Mouse (Mus musculus) liver, embryonic 14.5 days (tissue): ENCODE measurements around the gene Mknk1. TPM values are rescaled to one million over a fixed set of nuclear protein-coding genes. Genes with fewer than 3 reads are reported as not detected.

ENCODE experiments used
- ATAC-seq: fragments of 200-750 bp; cut with Nextera tagmentation; 2 replicates; pipeline ENCODE4 v1.8.0; 2017; ENCODE audit warnings: moderate number of reproducible peaks, mild to moderate bottlenecking, moderate library complexity; ENCODE audit not compliant: insufficient read depth
- DNase-seq, 3 experiments: peaks; one replicate each; pipeline ENCODE4 v3.0.0-alpha.2; 2012 to 2013; ENCODE audit warnings: low read depth in 3 of 3, low spot score in 3 of 3
- H3K27ac ChIP-seq: fragments of 300-500 bp; sonication (generic); 2 replicates; pipeline ENCODE4 v1.5.1; 2014; ENCODE audit warnings: moderate library complexity, mild to moderate bottlenecking, control low read depth, inconsistent platforms
- H3K27me3 ChIP-seq: fragments of 300-500 bp; sonication (generic); 2 replicates; pipeline ENCODE4 v1.6.1; 2014; ENCODE audit warnings: mild to moderate bottlenecking, low read length, moderate library complexity; ENCODE audit not compliant: control insufficient read depth, insufficient read depth
- H3K36me3 ChIP-seq: fragments of 300-500 bp; sonication (generic); replicated peaks from 2 replicates; pipeline ENCODE4 v1.6.1; 2014; ENCODE audit warnings: low read depth; ENCODE audit not compliant: control insufficient read depth, insufficient read depth
- H3K4me1 ChIP-seq, 2 experiments: fragments of 200-500 bp in 1 of 2; fragments of 300-500 bp in 1 of 2; sonication (generic) in 1 of 2; replicated peaks; 2 replicates each; pipeline ENCODE4 v1.6.1; 2012 to 2014; ENCODE audit warnings: antibody characterized with exemption in 1 of 2, inconsistent platforms in 1 of 2, low read length in 1 of 2; ENCODE audit not compliant: control insufficient read depth in 2 of 2, insufficient read depth in 2 of 2
- H3K4me2 ChIP-seq: fragments of 300-500 bp; sonication (generic); 2 replicates; pipeline ENCODE4 v1.6.1; 2014; ENCODE audit warnings: low read depth, mild to moderate bottlenecking, control low read depth, moderate library complexity
- H3K4me3 ChIP-seq, 2 experiments: fragments of 200-500 bp in 1 of 2; fragments of 300-500 bp in 1 of 2; sonication (generic) in 1 of 2; 2 replicates each; pipeline ENCODE4 v1.5.1; 2012 to 2014; ENCODE audit warnings: low read depth in 2 of 2, low read length in 2 of 2, mild to moderate bottlenecking in 2 of 2, control low read depth in 1 of 2, inconsistent platforms in 1 of 2, moderate library complexity in 1 of 2; ENCODE audit not compliant: insufficient read depth in 1 of 2
- H3K9ac ChIP-seq: fragments of 300-500 bp; sonication (generic); replicated peaks from 2 replicates; pipeline ENCODE4 v1.6.1; 2014; ENCODE audit warnings: mild to moderate bottlenecking, control low read depth, moderate library complexity
- H3K9me3 ChIP-seq: fragments of 300-500 bp; sonication (generic); 2 replicates; pipeline ENCODE4 v1.6.1; 2016; ENCODE audit warnings: low read length, mixed read lengths; ENCODE audit not compliant: control insufficient read depth
- CTCF ChIP-seq: IDR thresholded peaks from 2 replicates; pipeline ENCODE4 v1.5.1; 2016; ENCODE audit warnings: antibody characterized with exemption, low read depth, control low read depth
- EP300 ChIP-seq: IDR thresholded peaks from 2 replicates; pipeline ENCODE4 v1.6.1; 2016; ENCODE audit warnings: antibody characterized with exemption, low read depth
- WGBS: fragments of 180-500 bp; shearing (Covaris S2); extraction: QIAGEN DNeasy Blood & Tissue Kit; methylation state at CpG from one replicate; pipeline ENCODE4 v1.1.7; 2014; ENCODE audit not compliant: insufficient replicate concordance; 5-methylcytosine and 5-hydroxymethylcytosine counted together
- polyA plus RNA-seq, 2 experiments: library from polyadenylated mRNA; depleted of rRNA in 1 of 2; stranded (reverse) in 1 of 2; unstranded in 1 of 2; fragments of >200 nt; fragmentation: Nextera tagmentation in 1 of 2; extraction: Ambion mirVana in 1 of 2; gene quantifications; 2 replicates each; pipeline versions ENCODE4 v1.2.1 to v1.2.3; 2012 to 2014

Mknk1 gene
- polyA plus RNA-seq, 2 experiments, result 21.3 to 34.8 TPM

GRCm38 (mm10) chr4:115919911-115920310 is 80.9 kb downstream of the Mknk1 start:
- WGBS, result 66% methylated on average over 16 of the region's 16 CpGs
- Histone ChIP-seq H3K36me3 (no peaks in the 10 kb centered on the region), H3K9ac (no peak overlapping the region), H3K27ac (no peak overlapping the region), H3K4me1 (no peaks in the 10 kb centered on the region), H3K27me3 (peaks cover 7% of the 10 kb centered on the region), H3K4me3 (no peak overlapping the region), H3K9me3 (no peaks in the 10 kb centered on the region), H3K4me2 (no peak overlapping the region)
- no peak for ATAC-seq
- TF ChIP-seq CTCF (no peak), EP300 (no peak)
- DNase-seq, result no peak

GRCm38 (mm10) chr4:115922688-115923087 is 83.7 kb downstream of the Mknk1 start:
- H3K4me2 ChIP-seq, result no peak overlapping the region
- TF ChIP-seq CTCF, result no peak
- no peak for TF ChIP-seq EP300
- no peaks in the 10 kb centered on the region for H3K36me3 ChIP-seq
- no peaks in the 10 kb centered on the region for H3K4me1 ChIP-seq
- peaks cover 4% of the 10 kb centered on the region for H3K27me3 ChIP-seq
- no peaks in the 10 kb centered on the region for H3K9me3 ChIP-seq
- 54% methylated on average over 5 of the region's 5 CpGs for WGBS
- DNase-seq, result no peak
- no peak overlapping the region for H3K9ac ChIP-seq
- no peak for ATAC-seq
- H3K4me3 ChIP-seq, result no peak overlapping the region
- H3K27ac ChIP-seq, result no peak overlapping the region

GRCm38 (mm10) chr4:115923262-115923880 is 84.4 kb downstream of the Mknk1 start:
- TF ChIP-seq CTCF (no peak), EP300 (no peak)
- Histone ChIP-seq H3K4me3 (no peak overlapping the region), H3K27ac (no peak overlapping the region), H3K9ac (no peak overlapping the region), H3K9me3 (no peaks in the 10 kb centered on the region), H3K4me2 (no peak overlapping the region), H3K36me3 (no peaks in the 10 kb centered on the region), H3K27me3 (no peaks in the 10 kb centered on the region; the same call in 1 of the 2 replicates), H3K4me1 (no peaks in the 10 kb centered on the region)
- no peak for ATAC-seq
- no peak for DNase-seq
- WGBS, result 60% methylated on average over 16 of the region's 16 CpGs

GRCm38 (mm10) chr4:115927637-115928036 is 88.6 kb downstream of the Mknk1 start:
- DNase-seq (no peak), ATAC-seq (no peak)
- H3K4me3 ChIP-seq, result no peak overlapping the region
- peaks cover 22% of the 10 kb centered on the region for H3K27me3 ChIP-seq
- no peak overlapping the region for H3K27ac ChIP-seq
- no peak overlapping the region for H3K4me2 ChIP-seq
- no peak for TF ChIP-seq CTCF
- no peak for TF ChIP-seq EP300
- no peaks in the 10 kb centered on the region for H3K4me1 ChIP-seq
- H3K9ac ChIP-seq, result no peak overlapping the region
- H3K9me3 ChIP-seq, result no peaks in the 10 kb centered on the region
- 42% methylated on average over 7 of the region's 7 CpGs for WGBS
- no peaks in the 10 kb centered on the region for H3K36me3 ChIP-seq

Other genes with a start within 250 kb of the Mknk1 start
- gene Cyp4a32, start 238.2 kb upstream of the Mknk1 start, polyA plus RNA-seq (2012; rRNA removed), result not detected in 2 replicates
- gene Cyp4a32, start 238.2 kb upstream of the Mknk1 start, polyA plus RNA-seq (2014; fragmentation: Nextera tagmentation; extraction: Ambion mirVana), result not detected in 2 replicates
- gene Cyp4b1, start 191.5 kb upstream of the Mknk1 start, polyA plus RNA-seq (2012; rRNA removed), result 1.1 TPM in 2 replicates
- gene Cyp4b1, start 191.5 kb upstream of the Mknk1 start, polyA plus RNA-seq (2014; fragmentation: Nextera tagmentation; extraction: Ambion mirVana), result 1.6 and 2.2 TPM in 2 replicates
- 6.0 and 6.9 TPM in 2 replicates for gene Efcab14, start 101.5 kb upstream of the Mknk1 start, polyA plus RNA-seq (2012; rRNA removed)
- 12.0 and 12.6 TPM in 2 replicates for gene Efcab14, start 101.5 kb upstream of the Mknk1 start, polyA plus RNA-seq (2014; fragmentation: Nextera tagmentation; extraction: Ambion mirVana)
- gene Tex38, start 58.2 kb upstream of the Mknk1 start, polyA plus RNA-seq (2012; rRNA removed), result 0.07 TPM in 1 of 2 replicates, not detected in the other
- gene Tex38, start 58.2 kb upstream of the Mknk1 start, polyA plus RNA-seq (2014; fragmentation: Nextera tagmentation; extraction: Ambion mirVana), result not detected in 2 replicates
- gene Atpaf1, start 54.4 kb upstream of the Mknk1 start, polyA plus RNA-seq (2012; rRNA removed), result 5.5 and 8.5 TPM in 2 replicates
- gene Atpaf1, start 54.4 kb upstream of the Mknk1 start, polyA plus RNA-seq (2014; fragmentation: Nextera tagmentation; extraction: Ambion mirVana), result 15.0 and 22.0 TPM in 2 replicates
- 3.6 and 5.6 TPM in 2 replicates for gene Mob3c, start 11.1 kb upstream of the Mknk1 start, polyA plus RNA-seq (2012; rRNA removed)
- gene Mob3c, start 11.1 kb upstream of the Mknk1 start, polyA plus RNA-seq (2014; fragmentation: Nextera tagmentation; extraction: Ambion mirVana), result 4.2 and 5.0 TPM in 2 replicates
- 0.01 TPM in 1 of 2 replicates, not detected in the other for gene Kncn, start 45.2 kb downstream of the Mknk1 start, polyA plus RNA-seq (2012; rRNA removed)
- 0.05 TPM in 1 of 2 replicates, not detected in the other for gene Kncn, start 45.2 kb downstream of the Mknk1 start, polyA plus RNA-seq (2014; fragmentation: Nextera tagmentation; extraction: Ambion mirVana)
- not detected in 2 replicates for gene 6430628N08Rik, start 51.5 kb downstream of the Mknk1 start, polyA plus RNA-seq (2012; rRNA removed)
- not detected in 2 replicates for gene 6430628N08Rik, start 51.5 kb downstream of the Mknk1 start, polyA plus RNA-seq (2014; fragmentation: Nextera tagmentation; extraction: Ambion mirVana)
- gene Dmbx1, start 100.7 kb downstream of the Mknk1 start, polyA plus RNA-seq (2012; rRNA removed), result not detected in 2 replicates
- gene Dmbx1, start 100.7 kb downstream of the Mknk1 start, polyA plus RNA-seq (2014; fragmentation: Nextera tagmentation; extraction: Ambion mirVana), result not detected in 2 replicates
- 4.0 and 4.1 TPM in 2 replicates for gene Faah, start 178.7 kb downstream of the Mknk1 start, polyA plus RNA-seq (2012; rRNA removed)
- 3.8 and 5.4 TPM in 2 replicates for gene Faah, start 178.7 kb downstream of the Mknk1 start, polyA plus RNA-seq (2014; fragmentation: Nextera tagmentation; extraction: Ambion mirVana)
- 3.7 and 4.4 TPM in 2 replicates for gene Nsun4, start 214.7 kb downstream of the Mknk1 start, polyA plus RNA-seq (2012; rRNA removed)
- gene Nsun4, start 214.7 kb downstream of the Mknk1 start, polyA plus RNA-seq (2014; fragmentation: Nextera tagmentation; extraction: Ambion mirVana), result 7.0 and 8.6 TPM in 2 replicates
- 181 and 298 TPM in 2 replicates for gene Uqcrh, start 235.9 kb downstream of the Mknk1 start, polyA plus RNA-seq (2012; rRNA removed)
- gene Uqcrh, start 235.9 kb downstream of the Mknk1 start, polyA plus RNA-seq (2014; fragmentation: Nextera tagmentation; extraction: Ambion mirVana), result 426 and 440 TPM in 2 replicates
- gene Lrrc41, start 236.1 kb downstream of the Mknk1 start, polyA plus RNA-seq (2012; rRNA removed), result 13.4 and 14.5 TPM in 2 replicates
- 24.1 and 27.0 TPM in 2 replicates for gene Lrrc41, start 236.1 kb downstream of the Mknk1 start, polyA plus RNA-seq (2014; fragmentation: Nextera tagmentation; extraction: Ambion mirVana)